Mouse (Mus musculus) myocyte (in vitro differentiated cells): ENCODE results near the gene Cfap65.

Source experiments
- POLR2AphosphoS2 ChIP-seq: IDR thresholded peaks from one replicate; pipeline ENCODE4 v1.6.1; 2011; ENCODE audit warnings: low read depth, control low read depth; ENCODE audit not compliant: insufficient read length
- TCF12 ChIP-seq: IDR thresholded peaks from one replicate; pipeline ENCODE4 v1.6.1; 2011; ENCODE audit warnings: mild to moderate bottlenecking, control low read depth; ENCODE audit not compliant: poor library complexity, insufficient read depth, severe bottlenecking

- TF ChIP-seq TCF12 = no peak
- no peak for TF ChIP-seq POLR2AphosphoS2
Observed at GRCm38 (mm10) chr1:74967962-74968580, 32.7 kb upstream of the Cfap65 start.
